Mouse (Mus musculus) forebrain, embryonic 15.5 days (tissue): ENCODE results near the gene Megf6. TPM values are rescaled to one million over a fixed set of nuclear protein-coding genes. Genes with fewer than 3 reads are reported as not detected.

Experiments
- ATAC-seq: fragments of 200-750 bp; cut with Nextera tagmentation; replicated peaks from 2 replicates; pipeline ENCODE4 v1.8.0; 2017; ENCODE audit warnings: mild to moderate bottlenecking, moderate TSS enrichment, moderate library complexity
- H3K27ac ChIP-seq: fragments of 300-500 bp; sonication (generic); replicated peaks from 2 replicates; pipeline ENCODE4 v1.5.1; 2015; ENCODE audit warnings: mild to moderate bottlenecking, inconsistent platforms
- H3K27me3 ChIP-seq: fragments of 300-500 bp; sonication (generic); 2 replicates; pipeline ENCODE4 v1.6.1; 2015; ENCODE audit warnings: inconsistent platforms
- H3K36me3 ChIP-seq: fragments of 300-500 bp; sonication (generic); 2 replicates; pipeline ENCODE4 v1.6.1; 2015; ENCODE audit warnings: mild to moderate bottlenecking, inconsistent platforms
- H3K4me1 ChIP-seq: fragments of 300-500 bp; sonication (generic); 2 replicates; pipeline ENCODE4 v1.6.1; 2015; ENCODE audit warnings: inconsistent platforms
- H3K4me2 ChIP-seq: fragments of 300-500 bp; sonication (generic); replicated peaks from 2 replicates; pipeline ENCODE4 v1.6.1; 2015; ENCODE audit warnings: mild to moderate bottlenecking, inconsistent platforms
- H3K4me3 ChIP-seq: fragments of 300-500 bp; sonication (generic); 2 replicates; pipeline ENCODE4 v1.5.1; 2015; ENCODE audit warnings: mild to moderate bottlenecking, inconsistent platforms
- H3K9ac ChIP-seq: fragments of 300-500 bp; sonication (generic); replicated peaks from 2 replicates; pipeline ENCODE4 v1.6.1; 2015; ENCODE audit warnings: mild to moderate bottlenecking, inconsistent platforms
- H3K9me3 ChIP-seq: fragments of 300-500 bp; sonication (generic); 2 replicates; pipeline ENCODE4 v1.6.1; 2016; ENCODE audit warnings: inconsistent platforms
- WGBS: fragments of 180-500 bp; shearing (Covaris S2); methylation state at CpG from one replicate; pipeline ENCODE4 v1.1.7; 2015; ENCODE audit warnings: mixed read lengths; 5-methylcytosine and 5-hydroxymethylcytosine counted together
- polyA plus RNA-seq: library from polyadenylated mRNA; unstranded; fragments of >200 nt; fragmentation: Nextera tagmentation; extraction: Ambion mirVana; gene quantifications from 2 replicates; pipeline ENCODE4 v1.2.1, GENCODE M21; 2015

Megf6 gene
- polyA plus RNA-seq, 1 experiment from 2014 or later: 6.4 TPM

GRCm38 (mm10) chr4:154141009-154141867 lies 29.3 kb upstream of the Megf6 start:
- H3K9me3 ChIP-seq: no peaks in the 10 kb centered on the region
- no peak for ATAC-seq
- H3K27ac ChIP-seq: no peak overlapping the region
- H3K36me3 ChIP-seq: peaks cover 2% of the 10 kb centered on the region; the same call in 1 of the 2 replicates
- no peak overlapping the region for H3K9ac ChIP-seq
- 1% methylated on average over 42 of the region's 42 CpGs for WGBS
- H3K27me3 ChIP-seq: peaks cover 50% of the 10 kb centered on the region
- H3K4me1 ChIP-seq: peaks cover 41% of the 10 kb centered on the region
- peak overlapping the region; percentile 26 for H3K4me2 ChIP-seq
- H3K4me3 ChIP-seq: peak overlapping the region; percentile 45

GRCm38 (mm10) chr4:154142211-154143040 lies 28.1 kb upstream of the Megf6 start, which contains the start of gene Wrap73:
TSS of gene Wrap73 (plus strand) at chr4:154142372.
- H3K36me3 ChIP-seq: peaks cover 8% of the 10 kb centered on the region; the same call in 1 of the 2 replicates
- peak within 1 kb of the TSS; percentile 85 for H3K27ac ChIP-seq
- H3K27me3 ChIP-seq: peaks cover 40% of the 10 kb centered on the region
- peak within 1 kb of the TSS; percentile 75 for H3K9ac ChIP-seq
- under 1% methylated on average over 48 of the region's 49 CpGs for WGBS
- peaks cover 41% of the 10 kb centered on the region for H3K4me1 ChIP-seq
- peak within 1 kb of the TSS; percentile 94 for H3K4me2 ChIP-seq
- peak; percentile 94 for ATAC-seq
- peak within 1 kb of the TSS; percentile 75 for H3K4me3 ChIP-seq
- no peaks in the 10 kb centered on the region for H3K9me3 ChIP-seq

- Histone ChIP-seq H3K4me2 (no peak overlapping the region), H3K9me3 (no peaks in the 10 kb centered on the region), H3K4me1 (peaks cover 36% of the 10 kb centered on the region), H3K9ac (no peak overlapping the region), H3K36me3 (peaks cover 21% of the 10 kb centered on the region; the same call in 1 of the 2 replicates), H3K27ac (no peak overlapping the region), H3K27me3 (peaks cover 18% of the 10 kb centered on the region; the same call in 1 of the 2 replicates), H3K4me3 (no peak overlapping the region)
- no peak for ATAC-seq
- WGBS: 79% methylated on average over 3 of the region's 3 CpGs
Observed at GRCm38 (mm10) chr4:154144712-154145111, 25.8 kb upstream of the Megf6 start.

DNA sequence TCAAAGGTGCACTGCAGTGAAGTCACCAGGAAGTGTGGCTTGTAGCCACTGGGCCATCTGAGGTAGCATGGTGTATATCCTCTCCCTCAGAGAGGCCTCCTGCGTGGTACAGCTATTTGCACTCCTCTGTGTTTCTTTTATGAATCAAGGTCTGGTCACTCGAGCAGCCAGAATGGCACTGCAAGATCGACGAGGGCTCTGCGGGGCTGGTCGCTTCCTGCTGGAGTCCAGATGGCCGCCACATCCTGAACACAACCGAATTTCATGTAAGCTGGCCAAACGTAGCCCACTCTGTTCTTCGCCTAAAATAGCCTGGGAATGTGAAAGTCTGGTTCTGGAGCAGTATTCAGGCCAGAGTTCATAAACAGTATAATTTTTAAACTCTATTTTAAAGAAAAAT lies 24.2 kb upstream of the Megf6 start:
- no peak overlapping the region for H3K4me2 ChIP-seq
- H3K9ac ChIP-seq: no peak overlapping the region
- 86% methylated on average over 10 of the region's 10 CpGs for WGBS
- H3K36me3 ChIP-seq: peaks cover 35% of the 10 kb centered on the region; the same call in 1 of the 2 replicates
- H3K4me3 ChIP-seq: no peak overlapping the region
- ATAC-seq: no peak
- no peaks in the 10 kb centered on the region for H3K9me3 ChIP-seq
- no peak overlapping the region for H3K27ac ChIP-seq
- H3K27me3 ChIP-seq: peaks cover 2% of the 10 kb centered on the region; the same call in 1 of the 2 replicates
- H3K4me1 ChIP-seq: peaks cover 20% of the 10 kb centered on the region

DNA sequence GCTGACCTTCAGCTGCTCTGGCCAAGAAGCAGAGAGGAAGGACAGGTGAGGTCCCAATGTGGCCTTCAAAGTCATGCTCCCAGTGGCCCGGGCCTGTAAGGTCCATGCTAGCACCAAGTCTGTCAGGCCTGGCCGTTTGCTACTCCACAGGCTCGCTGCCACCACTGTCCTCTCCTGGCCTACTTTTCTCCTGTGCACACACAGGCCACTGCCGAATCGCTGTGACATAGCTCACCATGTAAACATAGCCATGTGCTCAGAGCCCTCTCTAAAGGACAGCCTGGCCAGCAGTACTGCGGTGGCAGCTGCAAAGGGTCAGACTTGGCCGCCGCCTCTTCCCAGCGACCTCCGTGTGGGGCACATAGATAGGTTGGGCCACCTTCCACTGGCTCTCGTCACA lies 16.4 kb upstream of the Megf6 start:
- Histone ChIP-seq H3K4me1 (peaks cover 3% of the 10 kb centered on the region), H3K27ac (no peak overlapping the region), H3K9me3 (no peaks in the 10 kb centered on the region), H3K9ac (no peak overlapping the region), H3K4me2 (no peak overlapping the region), H3K36me3 (peaks cover 82% of the 10 kb centered on the region), H3K27me3 (no peaks in the 10 kb centered on the region), H3K4me3 (no peak overlapping the region)
- ATAC-seq: no peak
- 76% methylated on average over 11 of the region's 11 CpGs for WGBS

GRCm38 (mm10) chr4:154156050-154156449 lies 14.5 kb upstream of the Megf6 start:
- peaks cover 12% of the 10 kb centered on the region for H3K4me1 ChIP-seq
- peaks cover 68% of the 10 kb centered on the region for H3K36me3 ChIP-seq
- no peak overlapping the region for H3K4me3 ChIP-seq
- no peaks in the 10 kb centered on the region for H3K27me3 ChIP-seq
- no peak overlapping the region for H3K4me2 ChIP-seq
- H3K9me3 ChIP-seq: no peaks in the 10 kb centered on the region
- WGBS: 81% methylated on average over 7 of the region's 7 CpGs
- no peak for ATAC-seq
- H3K27ac ChIP-seq: no peak overlapping the region
- no peak overlapping the region for H3K9ac ChIP-seq

DNA sequence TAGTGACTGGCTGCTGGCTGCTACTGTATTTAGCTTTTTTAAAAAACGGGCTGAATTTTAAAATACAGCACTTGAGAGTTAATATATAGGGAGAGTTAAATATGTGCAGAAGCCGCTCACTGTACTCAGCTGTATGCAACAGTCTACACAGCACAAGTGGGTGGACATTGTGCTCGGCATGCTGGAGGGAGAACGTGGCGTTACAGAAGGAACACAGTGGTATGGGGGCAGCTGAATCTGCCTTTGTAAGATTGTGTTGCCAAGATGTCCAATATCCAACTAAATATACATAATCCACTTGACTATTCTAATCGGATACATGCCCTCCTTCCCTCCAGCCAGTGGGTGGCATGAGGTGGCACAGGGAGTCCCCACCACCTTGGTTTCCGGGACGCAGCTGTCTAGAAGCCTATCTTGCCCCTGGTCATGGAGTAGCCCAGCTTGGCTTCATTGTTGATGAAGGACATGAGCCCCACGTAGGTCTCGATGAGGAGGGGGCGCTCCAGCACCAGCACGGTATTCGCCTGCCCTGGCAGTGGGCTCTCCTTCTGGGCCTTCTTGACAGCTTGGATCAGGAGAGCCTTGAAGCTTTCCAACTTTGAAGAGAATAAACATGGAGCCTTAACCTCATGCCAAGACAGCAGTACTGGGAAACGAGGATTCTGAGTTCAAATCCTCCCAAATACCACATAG lies 12.4 kb upstream of the Megf6 start:
- H3K27me3 ChIP-seq: no peaks in the 10 kb centered on the region
- H3K36me3 ChIP-seq: peaks cover 49% of the 10 kb centered on the region
- no peaks in the 10 kb centered on the region for H3K9me3 ChIP-seq
- no peak overlapping the region for H3K27ac ChIP-seq
- H3K4me3 ChIP-seq: no peak overlapping the region
- H3K4me1 ChIP-seq: peaks cover 19% of the 10 kb centered on the region
- ATAC-seq: no peak
- H3K4me2 ChIP-seq: no peak overlapping the region
- WGBS: 91% methylated on average over 14 of the region's 14 CpGs
- H3K9ac ChIP-seq: no peak overlapping the region

GRCm38 (mm10) chr4:154159002-154159401 lies 11.5 kb upstream of the Megf6 start:
- Histone ChIP-seq H3K4me1 (peaks cover 19% of the 10 kb centered on the region), H3K27me3 (no peaks in the 10 kb centered on the region), H3K36me3 (peaks cover 45% of the 10 kb centered on the region), H3K4me3 (peak overlapping the region; percentile 81; the same call in 1 of the 2 replicates), H3K9me3 (no peaks in the 10 kb centered on the region), H3K9ac (no peak overlapping the region), H3K27ac (no peak overlapping the region), H3K4me2 (peak overlapping the region; percentile 81; the same call in 1 of the 2 replicates)
- ATAC-seq: peak; percentile 9; the same call in 1 of the 2 replicates
- WGBS: 17% methylated on average over 6 of the region's 6 CpGs

- peaks cover 19% of the 10 kb centered on the region for H3K4me1 ChIP-seq
- peak overlapping the region; percentile 58 for H3K27ac ChIP-seq
- peak overlapping the region; percentile 81 for H3K4me2 ChIP-seq
- no peaks in the 10 kb centered on the region for H3K9me3 ChIP-seq
- peak; percentile 69 for ATAC-seq
- no peaks in the 10 kb centered on the region for H3K27me3 ChIP-seq
- peaks cover 36% of the 10 kb centered on the region for H3K36me3 ChIP-seq
- 2% methylated on average over 46 of the region's 47 CpGs for WGBS
- peak overlapping the region; percentile 81 for H3K4me3 ChIP-seq
- peak overlapping the region; percentile 72 for H3K9ac ChIP-seq
Observed at GRCm38 (mm10) chr4:154159961-154160537, 10.5 kb upstream of the Megf6 start.

DNA sequence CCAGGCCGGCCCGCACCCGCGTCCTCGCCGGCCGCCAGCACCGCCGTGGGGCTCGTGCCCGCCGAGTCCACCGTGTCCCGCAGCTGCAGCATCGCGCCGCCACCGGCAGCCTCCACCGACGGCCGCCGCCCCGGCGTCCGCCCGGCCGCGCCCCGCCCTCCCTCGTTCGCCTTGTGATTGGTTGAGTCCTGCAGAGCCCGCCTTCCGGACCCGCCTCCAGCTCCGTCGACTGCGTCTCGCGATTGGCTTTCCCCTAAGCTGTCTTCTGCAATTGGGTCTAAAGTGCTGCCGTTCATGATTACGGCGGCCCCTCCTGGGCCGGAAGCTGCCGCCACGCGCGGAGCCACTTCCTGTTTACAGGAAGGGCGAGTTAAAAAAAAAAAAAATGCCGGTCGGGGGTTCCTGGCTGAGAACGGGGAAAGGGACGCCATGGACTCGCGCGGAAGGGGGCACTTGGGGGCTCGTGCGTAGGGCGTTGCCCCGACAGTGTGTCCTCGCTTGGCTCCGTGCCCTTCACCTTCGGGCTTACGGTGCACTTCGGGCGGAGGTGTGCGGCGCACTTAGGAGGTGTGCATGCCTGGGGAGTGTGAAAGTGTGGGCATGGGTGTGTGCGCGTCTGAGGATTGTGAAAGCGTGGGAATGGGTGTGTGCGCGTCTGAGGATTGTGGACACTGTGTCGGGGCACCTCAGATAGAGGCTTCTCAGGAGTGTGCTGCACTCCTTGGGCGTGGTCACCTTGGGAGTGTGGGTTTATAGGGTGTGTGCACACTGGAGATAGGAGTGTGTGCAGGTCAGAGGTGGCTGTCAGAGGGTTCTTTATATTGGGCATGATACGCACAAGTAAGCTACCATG lies 9.8 kb upstream of the Megf6 start, which contains the start of gene Tprgl:
Tprgl (minus strand) TSS at position 129 of the 853 bp plus-strand sequence.
- Histone ChIP-seq H3K27ac (peak within 1 kb of the TSS; percentile 58), H3K36me3 (peaks cover 30% of the 10 kb centered on the region), H3K27me3 (no peaks in the 10 kb centered on the region), H3K4me1 (peaks cover 19% of the 10 kb centered on the region), H3K4me2 (peak within 1 kb of the TSS; percentile 90), H3K4me3 (peak within 1 kb of the TSS; percentile 81), H3K9me3 (no peaks in the 10 kb centered on the region), H3K9ac (peak within 1 kb of the TSS; percentile 72)
- ATAC-seq: peak; percentile 98
- WGBS: under 1% methylated on average over 58 of the region's 75 CpGs
